Mouse (Mus musculus): ENCODE measurements around the gene Gm3633.
"Not testable (repeated sequence)": the region's sequence is repeated elsewhere in the genome, so short reads cannot be mapped to it uniquely, and the experiment has no call there.

Gm3633 gene

DNA sequence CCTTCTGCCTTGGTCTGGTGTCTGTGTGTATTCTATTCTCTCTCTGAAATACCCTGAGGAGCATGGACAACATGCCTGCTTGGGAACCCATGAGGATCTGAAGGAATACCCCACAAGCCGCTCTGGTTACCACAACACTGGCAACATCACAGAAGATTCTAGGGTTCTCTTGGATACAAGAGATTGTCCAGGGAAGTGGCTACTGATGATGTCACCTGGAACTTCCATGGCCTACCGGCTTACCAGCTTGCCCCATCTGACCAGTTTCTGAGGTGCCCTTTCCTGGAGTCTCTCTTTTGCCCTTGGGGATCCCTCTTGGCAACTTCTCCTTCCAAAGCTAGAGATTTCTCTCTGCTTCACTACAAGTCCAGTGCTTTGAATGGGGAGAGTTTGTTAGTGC lies at the start of gene Gm3633:
Gene Gm3633, minus strand, starts transcription at position 101 of the 400 bp plus-strand sequence.
- not testable (repeated sequence) for DNase-seq (ENCODE audit: low read depth, low spot score)

- DNase-seq (ENCODE audit: low read depth, low spot score): not testable (repeated sequence)
These were observed 13.9 kb upstream of the Gm3633 start, which contains the start of gene Gm10378 for GRCm38 (mm10) chr14:42655638-42656037. Gene Gm10378, plus strand, starts transcription at chr14:42655938.

DNA sequence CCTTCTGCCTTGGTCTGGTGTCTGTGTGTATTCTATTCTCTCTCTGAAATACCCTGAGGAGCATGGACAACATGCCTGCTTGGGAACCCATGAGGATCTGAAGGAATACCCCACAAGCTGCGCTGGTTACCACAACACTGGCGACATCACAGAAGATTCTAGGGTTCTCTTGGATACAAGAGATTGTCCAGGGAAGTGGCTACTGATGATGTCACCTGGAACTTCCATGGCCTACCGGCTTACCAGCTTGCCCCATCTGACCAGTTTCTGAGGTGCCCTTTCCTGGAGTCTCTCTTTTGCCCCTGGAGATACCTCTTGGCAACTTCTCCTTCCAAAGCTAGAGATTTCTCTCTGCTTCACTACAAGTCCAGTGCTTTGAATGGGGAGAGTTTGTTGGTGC lies 41.9 kb downstream of the Gm3633 start, which contains the start of gene Gm17124:
Gene Gm17124, minus strand, starts transcription at position 101 of the 400 bp plus-strand sequence.
- DNase-seq (ENCODE audit: low read depth, low spot score): not testable (repeated sequence)
